Mouse (Mus musculus) adrenal gland, adult (tissue): ENCODE data around the gene Wnt7a.

Experiments used
- DNase-seq, 2 experiments: peaks; one replicate each; pipeline ENCODE4 v3.0.0; 2022 to 2023; ENCODE audit warnings: low spot score in 1 of 2; ENCODE audit not compliant: inconsistent age in 2 of 2

Wnt7a gene

GRCm38 (mm10) chr6:91389141-91389540 lies 22.0 kb downstream of the Wnt7a start:
- DNase-seq, result no peak

GRCm38 (mm10) chr6:91384415-91384814 lies 26.7 kb downstream of the Wnt7a start:
- no peak for DNase-seq

DNA sequence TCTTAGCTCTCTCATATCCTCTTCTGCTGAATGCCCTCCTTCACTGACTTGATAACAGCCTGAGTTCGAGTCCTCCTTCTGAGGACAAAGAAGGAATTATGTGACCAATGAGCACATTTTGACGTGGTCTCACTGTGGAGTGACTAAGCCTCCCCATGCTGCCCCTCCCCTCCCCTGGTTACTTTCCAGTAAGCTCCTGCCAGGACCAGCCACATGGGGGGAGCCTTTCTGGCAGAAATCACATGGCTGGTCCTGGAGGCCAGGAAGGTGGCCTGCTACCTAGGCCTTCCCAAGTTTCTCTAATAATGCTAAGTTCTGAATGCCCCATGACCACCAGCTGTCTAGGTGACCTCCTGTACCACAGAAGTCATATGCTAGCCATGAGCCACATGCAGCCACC lies 27.3 kb downstream of the Wnt7a start:
- no peak for DNase-seq

- no peak for DNase-seq
Measured at GRCm38 (mm10) chr6:91383303-91383702, 27.9 kb downstream of the Wnt7a start.

DNA sequence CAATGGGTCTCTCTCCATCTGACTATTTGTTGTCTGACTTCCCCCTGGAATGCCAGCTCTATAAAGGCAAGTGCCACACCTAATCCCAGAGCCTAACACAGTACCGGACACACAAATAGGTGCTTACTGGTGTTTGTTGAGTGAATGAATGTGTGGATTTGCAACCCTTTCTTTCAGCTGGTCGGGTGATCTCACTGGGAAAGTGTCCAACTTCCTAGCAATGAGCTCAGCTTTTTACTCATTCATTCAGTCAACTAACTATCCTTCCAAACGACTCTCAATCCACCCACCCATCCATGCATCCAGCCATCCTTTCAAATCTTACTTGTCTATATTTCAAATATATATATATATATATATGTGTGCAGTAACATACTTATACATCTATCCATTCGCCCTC lies 31.3 kb downstream of the Wnt7a start:
- no peak for DNase-seq

DNA sequence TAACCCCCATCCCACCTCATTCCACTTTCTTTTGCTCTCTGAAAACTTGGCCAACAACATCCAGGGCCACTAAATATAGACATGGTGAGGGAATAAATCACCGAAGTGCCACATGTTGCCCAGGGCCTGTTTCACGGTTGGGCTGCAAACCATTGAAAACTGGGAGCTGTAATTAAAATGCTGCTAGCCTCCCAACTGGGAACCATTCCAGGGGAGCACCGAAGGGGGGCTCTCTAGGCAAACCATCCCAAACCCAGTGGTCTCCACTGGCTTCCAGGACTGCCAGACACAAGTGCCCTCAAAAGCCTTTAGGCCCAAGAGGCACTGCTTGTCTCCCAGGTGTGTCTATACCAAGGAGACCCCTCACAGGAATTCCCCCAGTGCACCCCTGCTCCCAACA lies 31.9 kb downstream of the Wnt7a start:
- no peak for DNase-seq

DNA sequence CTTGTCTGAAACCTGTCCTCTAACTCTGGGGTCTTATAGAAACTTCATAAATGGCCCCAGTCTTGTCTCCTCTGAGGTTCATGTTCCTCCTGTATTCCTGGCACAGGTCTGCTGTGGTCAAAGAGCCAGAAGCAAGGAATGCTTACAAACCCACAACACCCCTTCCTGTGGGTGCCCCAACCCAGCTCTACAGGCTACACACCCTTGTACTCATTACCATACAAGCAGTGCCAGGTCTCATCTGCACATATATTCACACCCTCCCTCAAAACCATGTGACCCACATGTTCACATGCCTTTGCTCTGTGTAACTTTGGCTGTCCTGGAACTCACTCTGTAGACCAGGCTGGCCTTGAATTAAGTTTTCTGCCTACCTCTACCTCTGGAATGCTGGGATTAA lies 38.2 kb downstream of the Wnt7a start:
- no peak for DNase-seq

DNA sequence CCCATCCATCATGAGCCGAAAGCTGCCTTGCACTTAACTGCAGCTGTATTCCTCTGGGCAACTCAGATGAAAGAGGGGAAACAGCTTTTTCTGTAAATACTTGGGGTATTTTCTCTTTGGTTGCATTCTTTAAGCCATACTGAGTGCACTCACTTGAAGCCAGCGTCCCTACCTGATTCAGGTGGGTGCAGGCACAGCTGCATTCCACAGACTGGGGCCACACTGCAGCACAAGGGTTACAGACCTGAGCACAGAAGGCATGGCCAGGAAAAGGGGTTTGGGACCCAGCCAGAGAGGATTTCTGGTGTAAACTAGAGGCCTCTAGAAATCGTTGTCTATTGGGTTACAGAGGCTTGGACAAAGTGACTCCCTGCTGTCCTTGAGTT lies 38.6 kb downstream of the Wnt7a start:
- no peak for DNase-seq

GRCm38 (mm10) chr6:91371912-91372585 lies 39.1 kb downstream of the Wnt7a start:
- DNase-seq, result no peak

GRCm38 (mm10) chr6:91366781-91367180 lies 44.4 kb downstream of the Wnt7a start:
- peak; percentile 68 to 74 for DNase-seq

- DNase-seq, result no peak
Measured at GRCm38 (mm10) chr6:91365480-91365879, 45.7 kb downstream of the Wnt7a start.

- DNase-seq, result no peak
Measured at GRCm38 (mm10) chr6:91362756-91363155, 48.4 kb downstream of the Wnt7a start.

DNA sequence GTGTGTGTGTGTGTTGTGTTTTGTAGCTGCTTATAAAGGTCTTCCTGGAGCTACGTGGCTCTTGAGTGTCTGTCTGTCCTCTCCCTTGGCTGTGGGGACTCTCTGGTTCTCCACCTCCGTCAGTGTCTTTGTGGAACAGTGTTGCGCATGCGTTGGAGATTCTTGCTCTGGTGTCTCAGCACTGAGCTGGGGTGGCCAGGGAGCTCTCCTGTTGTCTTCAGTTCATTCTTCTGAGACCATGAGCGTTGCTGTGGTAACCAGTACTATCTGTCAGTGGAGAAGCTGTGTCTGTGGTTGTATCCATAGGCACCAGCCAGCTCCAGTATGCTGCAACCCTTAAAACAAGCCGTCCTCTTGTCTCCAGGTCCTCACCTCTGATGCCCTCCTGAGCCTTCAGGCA lies 50.2 kb downstream of the Wnt7a start:
- no peak for DNase-seq

DNA sequence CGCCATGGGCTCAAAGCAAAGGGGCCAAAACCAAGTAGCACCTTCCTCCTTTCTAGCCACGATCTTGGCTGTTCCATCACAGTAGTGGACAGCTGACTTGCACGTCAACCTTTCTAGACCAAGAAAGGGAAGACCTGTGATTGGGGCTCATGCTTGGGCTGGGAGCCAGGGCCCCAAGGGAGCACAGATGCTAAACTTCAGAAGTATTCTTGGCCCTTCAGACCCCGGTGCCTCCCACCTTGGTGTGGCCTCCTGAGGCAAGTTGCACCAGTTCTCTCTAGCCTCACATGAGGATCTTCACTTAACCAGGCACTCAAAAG lies 50.8 kb downstream of the Wnt7a start:
- DNase-seq, result no peak

GRCm38 (mm10) chr6:91359672-91360370 lies 51.3 kb downstream of the Wnt7a start:
- DNase-seq, result no peak

GRCm38 (mm10) chr6:91358866-91359656 lies 52.1 kb downstream of the Wnt7a start:
- no peak for DNase-seq

GRCm38 (mm10) chr6:91358394-91358793 lies 52.8 kb downstream of the Wnt7a start:
- no peak for DNase-seq

GRCm38 (mm10) chr6:91357238-91357876 lies 53.8 kb downstream of the Wnt7a start:
- no peak for DNase-seq

DNA sequence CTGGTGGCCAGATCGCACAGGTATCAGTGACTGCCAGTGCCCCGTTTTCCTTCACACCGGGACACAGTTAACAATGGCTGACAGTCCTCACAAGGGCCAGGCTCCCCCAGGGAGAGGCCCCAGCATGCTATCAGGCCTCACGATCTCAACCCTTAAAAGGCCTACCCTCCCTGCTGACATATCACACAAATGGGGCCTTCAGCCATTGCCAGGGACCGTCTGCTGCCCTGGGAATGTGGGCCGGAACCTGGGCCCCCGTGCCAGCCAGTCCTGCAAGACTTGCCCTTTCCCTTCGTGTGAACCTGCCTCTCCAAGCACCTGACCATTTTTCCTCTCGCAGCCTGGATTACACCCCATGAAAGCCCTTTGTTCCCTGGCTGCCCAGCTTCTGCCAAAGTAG lies 61.5 kb downstream of the Wnt7a start:
- no peak for DNase-seq

DNA sequence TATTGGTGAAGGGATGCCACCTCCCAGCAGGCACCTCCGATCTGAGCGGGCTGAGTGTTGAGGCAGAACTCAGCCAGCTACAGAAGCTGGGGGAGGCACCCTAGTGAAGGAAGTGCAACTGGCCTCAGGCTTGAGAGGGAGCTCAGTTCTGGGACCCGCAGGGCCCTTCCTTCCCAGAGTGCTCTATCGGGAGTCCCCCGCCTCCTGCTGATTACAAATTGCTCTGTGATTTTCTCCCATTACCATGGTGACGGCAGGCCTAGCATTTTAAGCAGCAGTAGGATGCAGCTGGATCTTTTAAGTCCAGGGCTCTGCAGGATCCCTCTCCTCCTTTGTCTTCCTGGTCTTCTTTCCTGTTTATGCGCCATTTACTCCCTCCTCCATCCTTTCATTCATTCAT lies 63.4 kb downstream of the Wnt7a start:
- no peak for DNase-seq

- DNase-seq, result no peak
Measured at GRCm38 (mm10) chr6:91346906-91347156, 64.3 kb downstream of the Wnt7a start.
